Mouse (Mus musculus) heart, postnatal 0 days (tissue): ENCODE measurements at regions not wholly inside any gene's neighbourhood (a gene's known extent, or its start where the extent isn't known, plus 50 kb on each side); places are given as distances from the start of the nearest gene placed in this dataset.
A peak's percentile ranks its signal among the peaks of the same experiment; 100 is the strongest.

Source experiments
- ATAC-seq: fragments of 200-750 bp; cut with Nextera tagmentation; 2 replicates; pipeline ENCODE4 v1.8.0; 2017; ENCODE audit warnings: low read depth, moderate number of reproducible peaks, moderate library complexity; ENCODE audit not compliant: insufficient read depth
- DNase-seq: peaks from one replicate; pipeline ENCODE4 v3.0.0-alpha.2; 2016; ENCODE audit warnings: low spot score
- H3K27ac ChIP-seq: fragments of 300-500 bp; sonication (generic); 2 replicates; pipeline ENCODE4 v1.5.1; 2014; ENCODE audit warnings: low read depth, mild to moderate bottlenecking
- H3K27me3 ChIP-seq: fragments of 300-500 bp; sonication (generic); 2 replicates; pipeline ENCODE4 v1.6.1; 2014; ENCODE audit warnings: low read length, mixed read lengths; ENCODE audit not compliant: control insufficient read depth, insufficient read depth
- H3K36me3 ChIP-seq: fragments of 300-500 bp; sonication (generic); replicated peaks from 2 replicates; pipeline ENCODE4 v1.6.1; 2014; ENCODE audit warnings: low read length, mixed read lengths; ENCODE audit not compliant: control insufficient read depth, insufficient read depth
- H3K4me1 ChIP-seq: fragments of 300-500 bp; sonication (generic); 2 replicates; pipeline ENCODE4 v1.6.1; 2014; ENCODE audit warnings: antibody characterized with exemption; ENCODE audit not compliant: control insufficient read depth, insufficient read depth
- H3K4me2 ChIP-seq: fragments of 300-500 bp; sonication (generic); 2 replicates; pipeline ENCODE4 v1.6.1; 2014; ENCODE audit warnings: low read depth, mild to moderate bottlenecking, low read length, moderate library complexity
- H3K4me3 ChIP-seq: fragments of 300-500 bp; sonication (generic); 2 replicates; pipeline ENCODE4 v1.5.1; 2014; ENCODE audit warnings: low read depth, low read length
- H3K9ac ChIP-seq: fragments of 300-500 bp; sonication (generic); replicated peaks from 2 replicates; pipeline ENCODE4 v1.6.1; 2014; ENCODE audit warnings: low read depth, low read length, mixed read lengths
- H3K9me3 ChIP-seq: fragments of 300-500 bp; sonication (generic); replicated peaks from 2 replicates; pipeline ENCODE4 v1.6.1; 2016; ENCODE audit warnings: low read length; ENCODE audit not compliant: control insufficient read depth
- CTCF ChIP-seq: IDR thresholded peaks from 2 replicates; pipeline ENCODE4 v1.5.1; 2016; ENCODE audit warnings: antibody characterized with exemption, control low read depth, low read depth
- EP300 ChIP-seq: IDR thresholded peaks from 2 replicates; pipeline ENCODE4 v1.6.1; 2016; ENCODE audit warnings: antibody characterized with exemption, low read depth
- WGBS: fragments of 180-500 bp; shearing (Covaris S2); extraction: QIAGEN DNeasy Blood & Tissue Kit; methylation state at CpG from one replicate; pipeline ENCODE4 v1.1.7; 2014; 5-methylcytosine and 5-hydroxymethylcytosine counted together

- H3K4me3 ChIP-seq = no peak overlapping the region
- no peaks in the 10 kb centered on the region for H3K27me3 ChIP-seq
- H3K27ac ChIP-seq = 0 out of 2 replicates have a peak overlapping the region, but pooled peaks have one; percentile 19
- no peak overlapping the region for H3K4me2 ChIP-seq
- no peaks in the 10 kb centered on the region for H3K9me3 ChIP-seq
- 17% methylated on average over 3 of the region's 3 CpGs for WGBS
- DNase-seq (peak; percentile 36), ATAC-seq (peak; percentile 55)
- H3K4me1 ChIP-seq = peaks cover 6% of the 10 kb centered on the region
- no peak overlapping the region for H3K9ac ChIP-seq
- H3K36me3 ChIP-seq = no peaks in the 10 kb centered on the region
- TF ChIP-seq EP300 (no peak), CTCF (no peak)
These were observed 82.8 kb downstream of the Csl start for GRCm38 (mm10) chr10:99676557-99677098.

- ATAC-seq (no peak), DNase-seq (no peak)
- no peak overlapping the region for H3K4me3 ChIP-seq
- H3K4me2 ChIP-seq = no peak overlapping the region
- no peaks in the 10 kb centered on the region for H3K36me3 ChIP-seq
- 83% methylated on average over 9 of the region's 9 CpGs for WGBS
- H3K27me3 ChIP-seq = no peaks in the 10 kb centered on the region
- H3K4me1 ChIP-seq = peaks cover 6% of the 10 kb centered on the region
- no peak for TF ChIP-seq EP300
- no peak for TF ChIP-seq CTCF
- no peak overlapping the region for H3K9ac ChIP-seq
- no peaks in the 10 kb centered on the region for H3K9me3 ChIP-seq
- no peak overlapping the region for H3K27ac ChIP-seq
These were observed 81.4 kb downstream of the Csl start for GRCm38 (mm10) chr10:99678096-99678495.

GRCm38 (mm10) chr10:99679813-99680212 is 79.6 kb downstream of the Csl start:
- WGBS = 74% methylated on average over 6 of the region's 6 CpGs
- Histone ChIP-seq H3K4me1 (peaks cover 6% of the 10 kb centered on the region), H3K9ac (no peak overlapping the region), H3K4me2 (no peak overlapping the region), H3K36me3 (no peaks in the 10 kb centered on the region), H3K4me3 (no peak overlapping the region), H3K27me3 (no peaks in the 10 kb centered on the region), H3K27ac (no peak overlapping the region), H3K9me3 (no peaks in the 10 kb centered on the region)
- TF ChIP-seq EP300 (no peak), CTCF (no peak)
- DNase-seq (no peak), ATAC-seq (no peak)

GRCm38 (mm10) chr10:99681932-99682331 is 77.5 kb downstream of the Csl start:
- WGBS = 83% methylated on average over 4 of the region's 4 CpGs
- H3K36me3 ChIP-seq = no peaks in the 10 kb centered on the region
- no peaks in the 10 kb centered on the region for H3K9me3 ChIP-seq
- no peak for DNase-seq
- H3K9ac ChIP-seq = no peak overlapping the region
- no peak overlapping the region for H3K27ac ChIP-seq
- H3K4me1 ChIP-seq = peaks cover 8% of the 10 kb centered on the region
- no peaks in the 10 kb centered on the region for H3K27me3 ChIP-seq
- TF ChIP-seq CTCF (no peak), EP300 (no peak)
- no peak overlapping the region for H3K4me3 ChIP-seq
- no peak for ATAC-seq
- H3K4me2 ChIP-seq = no peak overlapping the region

GRCm38 (mm10) chr10:99682350-99682749 is 77.1 kb downstream of the Csl start:
- DNase-seq (no peak), ATAC-seq (no peak)
- Histone ChIP-seq H3K4me2 (no peak overlapping the region), H3K4me3 (no peak overlapping the region), H3K4me1 (peaks cover 12% of the 10 kb centered on the region), H3K9ac (no peak overlapping the region), H3K36me3 (no peaks in the 10 kb centered on the region), H3K27me3 (no peaks in the 10 kb centered on the region), H3K27ac (no peak overlapping the region), H3K9me3 (no peaks in the 10 kb centered on the region)
- WGBS = 89% methylated on average over 9 of the region's 9 CpGs
- no peak for TF ChIP-seq EP300
- no peak for TF ChIP-seq CTCF

GRCm38 (mm10) chr10:99683310-99683709 is 76.1 kb downstream of the Csl start:
- Histone ChIP-seq H3K4me2 (no peak overlapping the region), H3K4me3 (no peak overlapping the region), H3K9ac (no peak overlapping the region), H3K4me1 (peaks cover 13% of the 10 kb centered on the region), H3K9me3 (no peaks in the 10 kb centered on the region), H3K27ac (no peak overlapping the region), H3K27me3 (no peaks in the 10 kb centered on the region), H3K36me3 (no peaks in the 10 kb centered on the region)
- no peak for ATAC-seq
- 47% methylated on average over 3 of the region's 3 CpGs for WGBS
- TF ChIP-seq CTCF (no peak), EP300 (no peak)
- DNase-seq = no peak
